Mouse (Mus musculus) right cerebral cortex, postnatal 36 days (tissue): ENCODE data around the gene Fcf1.

Source experiments
- DNase-seq, 2 experiments: peaks; one replicate each; pipeline ENCODE4 v3.0.0; 2022; ENCODE audit warnings: low spot score in 2 of 2, mixed read lengths in 1 of 2

Fcf1 gene

DNA sequence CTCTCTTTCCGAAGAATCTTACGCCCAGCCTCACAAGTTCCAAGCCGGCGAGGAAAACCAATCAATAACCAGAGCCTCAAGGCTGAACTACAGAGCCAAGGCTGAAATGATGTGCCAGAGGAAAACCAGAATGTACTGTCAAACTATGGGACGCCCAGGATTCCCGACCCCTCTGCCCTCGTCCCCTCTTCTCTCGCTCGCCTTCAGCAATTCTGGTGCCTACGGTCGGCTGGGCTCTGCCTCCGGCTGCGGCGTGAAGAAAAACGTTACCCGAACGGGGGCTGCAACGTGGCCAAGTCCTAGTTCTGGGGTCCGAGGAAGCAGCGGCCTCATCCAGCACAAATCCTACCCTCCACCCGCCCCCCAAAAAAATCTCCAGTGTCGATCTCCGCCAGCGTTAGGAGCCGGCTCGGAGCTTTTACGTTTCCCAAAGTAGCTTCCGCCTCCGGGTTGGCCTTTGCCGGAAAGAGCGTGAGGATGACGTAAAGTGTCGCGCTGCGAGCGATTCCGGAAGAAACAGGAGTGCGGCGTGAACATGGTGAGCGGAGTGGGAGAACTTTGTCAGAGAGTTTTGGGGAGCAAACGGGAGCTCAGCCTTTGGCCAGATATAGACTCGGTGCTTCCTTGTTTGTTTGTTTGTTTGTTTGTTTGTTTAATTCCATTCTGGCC lies at the start of gene Fcf1, which contains the start of gene Arel1:
TSS of gene Fcf1 (plus strand) at position 470 of the 669 bp plus-strand sequence.
TSS of gene Arel1 (minus strand) at position 473 of the 669 bp plus-strand sequence.
- DNase-seq = peak; percentile 89 to 91

GRCm38 (mm10) chr12:84921881-84922419 lies 48.7 kb upstream of the Fcf1 start:
- no peak for DNase-seq

GRCm38 (mm10) chr12:84924324-84924723 lies 46.4 kb upstream of the Fcf1 start:
- DNase-seq = no peak

GRCm38 (mm10) chr12:84926542-84926941 lies 44.2 kb upstream of the Fcf1 start:
- no peak for DNase-seq

DNA sequence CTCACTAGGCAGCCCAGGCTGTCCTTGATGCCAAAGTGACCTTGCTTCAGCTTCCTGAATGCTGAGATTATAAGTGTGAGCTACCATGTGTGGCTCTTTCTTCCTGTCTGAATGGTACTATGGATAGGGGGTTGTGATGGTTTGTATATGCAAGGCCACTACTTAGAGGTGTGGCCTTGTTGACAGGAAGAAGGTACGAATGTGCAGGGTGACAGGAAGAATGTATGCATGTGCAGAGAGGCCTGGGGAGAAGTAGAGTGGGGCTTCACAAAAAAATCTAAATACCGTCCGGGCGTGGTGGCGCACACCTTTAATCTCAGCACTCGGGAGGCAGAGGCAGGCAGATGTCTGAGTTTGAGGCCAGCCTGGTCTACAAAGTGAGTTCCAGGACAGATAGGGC lies 38.5 kb upstream of the Fcf1 start:
- no peak for DNase-seq

DNA sequence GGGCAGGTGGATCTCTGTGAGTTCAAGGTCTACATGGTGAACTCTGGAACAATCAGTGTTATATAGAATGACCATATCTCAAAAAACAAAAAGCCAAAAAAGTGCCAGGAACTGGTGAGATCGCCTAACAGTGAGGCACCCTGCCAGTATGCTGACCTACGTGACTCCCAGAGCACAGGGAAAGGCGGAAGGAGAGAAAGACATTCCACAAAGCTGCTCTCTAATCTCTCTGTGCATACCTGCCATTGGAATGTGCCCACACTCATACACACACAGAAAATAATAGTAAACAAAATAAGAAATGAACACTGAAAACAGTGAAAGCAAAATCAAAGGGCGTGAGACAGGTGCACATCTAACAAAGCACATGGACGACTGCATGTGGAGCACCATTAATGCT lies 35.4 kb upstream of the Fcf1 start:
- no peak for DNase-seq

GRCm38 (mm10) chr12:84939117-84939516 lies 31.6 kb upstream of the Fcf1 start:
- peak in 1 of 2 experiments; percentile 27 for DNase-seq

DNA sequence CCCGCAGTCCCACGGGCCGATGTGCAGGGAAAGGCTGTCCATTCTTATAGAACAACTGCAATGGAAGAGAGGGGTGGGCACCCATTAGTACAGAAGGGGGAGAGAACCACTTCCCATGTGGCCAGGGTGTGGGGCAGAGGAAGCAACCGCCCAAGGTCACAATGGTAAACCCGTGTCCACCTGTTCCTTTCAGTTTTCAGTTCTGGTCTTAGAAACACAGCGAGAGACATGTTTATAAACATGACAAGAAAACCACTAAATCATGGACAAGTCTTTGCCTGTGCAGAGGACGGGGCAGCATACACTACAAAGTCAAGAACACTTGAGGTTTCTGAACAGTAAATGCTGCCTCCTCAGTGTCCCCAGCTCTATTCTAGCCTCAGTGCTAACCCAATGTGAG lies 30.4 kb upstream of the Fcf1 start:
- no peak for DNase-seq

DNA sequence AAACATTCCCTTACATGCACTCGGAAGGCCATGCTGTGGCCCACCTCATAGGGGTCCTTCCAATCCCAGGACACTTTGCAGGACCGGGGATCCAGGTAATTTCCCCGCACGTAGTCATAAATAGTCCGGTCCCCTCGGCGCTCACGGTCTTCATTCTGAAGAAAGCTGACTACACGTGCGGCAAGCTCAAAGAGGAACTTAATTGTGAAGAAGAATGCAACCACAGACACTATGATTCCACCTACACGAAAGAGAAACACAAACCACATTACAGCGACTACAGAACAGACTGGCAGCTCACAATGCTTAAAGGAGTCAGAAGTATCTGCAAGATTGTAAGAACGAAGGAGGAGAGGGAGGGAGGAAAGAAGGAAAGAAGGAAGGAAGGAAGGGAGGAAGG lies 29.0 kb upstream of the Fcf1 start:
- DNase-seq = no peak

DNA sequence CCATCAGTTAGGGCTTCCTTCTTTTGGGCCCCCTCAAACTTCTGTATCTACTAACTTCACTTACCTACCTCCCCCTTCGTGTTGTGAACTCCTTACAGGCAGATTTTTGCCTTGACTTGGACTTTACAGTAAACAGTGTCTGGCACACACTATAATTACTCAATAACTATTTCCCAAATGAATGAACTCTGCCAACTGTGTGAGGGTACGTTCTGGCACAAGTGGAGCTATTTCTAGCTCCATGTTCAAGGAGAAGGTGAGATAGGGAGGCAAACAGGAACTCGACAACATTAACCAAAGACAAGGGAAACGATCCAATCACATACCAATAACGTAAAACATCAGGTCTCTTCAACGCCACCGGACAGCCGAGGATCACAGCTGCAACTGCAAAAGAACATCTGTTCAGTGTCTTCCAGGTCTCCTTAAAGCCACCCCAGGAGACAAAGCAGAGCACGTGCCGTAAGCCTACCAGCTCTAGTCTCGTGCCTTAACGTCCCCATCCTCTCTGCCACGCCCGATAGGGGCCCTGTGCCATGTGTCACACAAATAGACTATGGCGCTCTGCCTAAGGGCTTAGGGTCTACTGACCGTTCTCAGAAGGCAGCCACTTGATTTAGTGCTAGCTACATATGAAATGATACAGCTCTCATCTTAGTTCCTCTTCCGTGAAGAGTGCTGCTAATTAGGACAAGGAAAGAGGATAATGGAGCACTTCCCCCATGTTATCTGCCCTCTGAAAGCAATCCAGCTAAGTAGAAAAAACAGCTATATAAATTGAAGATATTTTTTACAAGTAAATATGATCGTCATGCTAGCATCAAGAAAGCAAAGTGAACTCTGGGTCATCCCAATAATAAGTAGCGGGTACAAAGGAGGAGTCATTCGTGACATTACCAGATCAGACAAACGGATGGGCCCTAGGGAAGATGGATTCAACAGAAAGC lies 27.4 kb upstream of the Fcf1 start:
- DNase-seq = no peak

DNA sequence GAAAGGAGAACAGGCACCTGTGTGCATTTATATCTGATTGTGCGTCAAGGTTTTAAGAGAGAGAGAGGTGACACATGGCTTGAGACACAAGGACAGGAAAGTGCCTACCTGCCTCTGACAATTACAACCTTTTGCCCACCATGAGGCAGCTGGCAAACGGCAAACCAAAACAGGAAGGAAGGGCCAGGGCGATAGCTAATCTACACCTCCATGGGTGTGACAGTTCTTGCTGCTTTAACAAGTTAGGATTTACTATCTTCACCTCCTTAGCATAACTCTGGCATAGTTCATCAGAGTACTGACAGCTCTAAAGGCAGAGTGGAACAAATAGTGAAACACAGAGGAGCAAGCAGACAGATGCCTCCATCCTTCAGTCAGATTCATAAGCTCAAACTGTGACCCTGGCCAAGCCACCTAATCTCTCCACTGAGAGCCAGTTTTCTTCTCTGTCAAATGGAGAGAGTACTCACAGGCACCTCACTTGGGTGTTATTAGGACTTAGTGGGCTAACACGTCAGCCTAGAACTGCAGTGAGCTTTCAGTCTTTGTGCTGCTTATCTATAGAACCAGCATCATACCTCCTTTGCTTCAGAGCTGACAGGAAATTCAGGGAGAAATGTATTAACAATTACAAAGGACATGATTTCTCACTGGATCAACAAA lies 26.4 kb upstream of the Fcf1 start:
- no peak for DNase-seq

- no peak for DNase-seq
Measured at GRCm38 (mm10) chr12:84944813-84945553, 25.7 kb upstream of the Fcf1 start.

GRCm38 (mm10) chr12:84947894-84948583 lies 22.7 kb upstream of the Fcf1 start:
- DNase-seq = no peak

DNA sequence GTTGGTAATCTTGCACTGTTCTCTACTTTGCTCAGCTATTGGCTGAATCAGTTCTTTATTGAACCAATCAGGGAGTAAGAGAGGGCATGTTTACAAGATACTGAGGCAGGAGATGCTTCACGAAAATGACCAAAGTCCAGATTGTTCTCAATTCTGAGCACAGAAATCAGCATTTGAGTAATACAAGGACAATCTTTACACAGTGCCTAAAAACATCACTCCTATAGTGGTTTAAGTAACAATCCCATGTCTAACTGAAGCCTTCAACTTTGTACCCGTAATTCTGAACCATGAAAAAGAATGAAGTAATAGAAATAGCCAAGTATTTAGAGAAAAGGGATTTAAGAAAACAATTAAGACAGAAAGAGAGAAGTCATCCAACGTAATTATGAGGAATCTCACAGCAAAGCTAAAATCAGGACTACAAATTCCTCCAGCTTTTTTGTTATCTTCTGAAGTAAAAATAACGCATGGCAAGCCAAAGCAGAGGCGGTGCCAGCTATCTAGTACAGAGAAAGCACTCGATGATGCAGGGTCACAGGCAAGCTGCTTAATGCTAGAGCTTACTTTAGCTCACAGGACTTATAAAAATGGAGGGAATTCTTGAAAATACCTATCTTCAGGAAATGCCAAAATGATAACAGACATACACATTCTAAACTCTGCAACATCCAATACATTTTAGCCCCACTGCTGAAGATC lies 22.0 kb upstream of the Fcf1 start:
- no peak for DNase-seq

GRCm38 (mm10) chr12:84950763-84951162 lies 19.9 kb upstream of the Fcf1 start:
- no peak for DNase-seq

GRCm38 (mm10) chr12:84951531-84951930 lies 19.2 kb upstream of the Fcf1 start:
- no peak for DNase-seq

DNA sequence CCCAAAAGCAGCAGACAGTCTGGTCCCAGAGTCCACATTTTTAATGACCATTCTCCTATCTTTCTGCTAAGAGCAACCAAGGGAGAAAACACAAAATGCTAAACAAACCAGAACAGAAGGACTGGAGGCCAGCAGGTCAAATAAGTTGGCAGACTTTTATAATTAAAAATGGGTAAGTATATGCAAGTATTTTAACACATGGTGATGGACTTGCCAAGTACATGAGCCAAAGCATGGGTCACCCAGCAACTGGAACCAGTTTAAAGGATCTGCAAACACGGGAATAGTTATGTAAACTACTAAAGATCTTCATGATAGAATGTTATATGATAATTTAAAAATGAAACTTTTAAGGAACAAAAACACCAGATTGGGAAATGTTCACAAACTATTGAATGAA lies 18.3 kb upstream of the Fcf1 start:
- DNase-seq = no peak

DNA sequence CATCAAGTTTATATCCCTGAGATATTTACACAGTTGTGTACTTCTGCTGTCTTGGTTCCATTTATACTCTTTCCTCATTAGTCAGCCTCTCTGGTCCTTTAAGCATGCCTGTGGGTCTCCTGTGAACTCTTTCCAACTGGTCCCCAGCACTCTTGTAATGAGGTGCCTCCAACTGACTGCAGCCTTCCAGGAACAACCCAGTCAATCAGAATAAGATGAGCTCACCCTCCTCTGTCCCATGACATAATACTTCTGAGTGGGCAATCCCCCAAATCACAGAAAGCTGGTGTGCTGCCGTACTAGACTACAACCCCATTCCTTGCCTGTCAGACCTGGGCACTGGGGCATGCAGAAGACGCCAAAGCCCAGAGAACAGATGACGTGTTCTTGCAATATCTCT lies 14.4 kb upstream of the Fcf1 start:
- no peak for DNase-seq

GRCm38 (mm10) chr12:84958794-84959356 lies 11.8 kb upstream of the Fcf1 start:
- no peak for DNase-seq

GRCm38 (mm10) chr12:84962606-84963005 lies 8.1 kb upstream of the Fcf1 start:
- DNase-seq = no peak
